Mouse (Mus musculus): ENCODE measurements around the gene Cplx3.
A peak's percentile ranks its signal among the peaks of the same experiment; 100 is the strongest.

The Cplx3 gene

DNA sequence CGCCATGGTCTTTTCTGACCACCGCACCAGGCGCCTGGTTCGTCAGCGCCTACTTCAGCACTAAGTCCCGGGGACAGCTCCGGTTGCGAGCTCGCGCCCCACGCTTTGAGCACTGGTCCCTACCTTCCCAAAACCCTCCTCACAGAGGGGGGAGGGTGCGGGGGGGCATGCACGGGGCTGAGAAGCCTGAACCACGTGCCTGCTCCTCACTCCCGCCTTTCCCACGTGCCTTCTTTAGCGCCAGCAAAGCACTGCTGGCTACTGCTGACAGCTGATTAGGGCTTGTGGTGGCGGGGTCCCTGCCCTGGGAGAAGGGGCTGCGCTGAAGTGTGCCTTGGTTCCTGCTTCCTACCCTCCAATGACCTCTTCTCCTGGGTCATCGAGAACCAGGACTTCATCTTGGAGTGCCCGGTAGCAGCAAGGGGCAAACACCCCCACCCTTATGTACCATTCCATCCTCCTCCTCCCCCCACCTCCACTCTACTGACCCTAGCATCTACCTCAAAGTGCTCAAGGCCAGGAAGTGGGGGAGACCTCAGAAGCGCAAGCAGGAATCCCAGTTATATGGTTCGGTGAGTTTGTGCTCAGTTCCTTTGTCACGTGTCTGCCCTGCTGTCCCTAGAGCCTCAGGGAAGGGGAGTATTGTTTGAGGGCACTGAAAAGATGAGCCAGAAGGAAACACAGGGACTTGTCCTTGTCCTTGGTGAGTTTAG, at the start of gene Cplx3:
TSS of gene Cplx3 (minus strand) at position 143 of the 713 bp plus-strand sequence.
- peak; percentile 71 for DNase-seq (ENCODE audit: low read depth, low spot score)

DNA sequence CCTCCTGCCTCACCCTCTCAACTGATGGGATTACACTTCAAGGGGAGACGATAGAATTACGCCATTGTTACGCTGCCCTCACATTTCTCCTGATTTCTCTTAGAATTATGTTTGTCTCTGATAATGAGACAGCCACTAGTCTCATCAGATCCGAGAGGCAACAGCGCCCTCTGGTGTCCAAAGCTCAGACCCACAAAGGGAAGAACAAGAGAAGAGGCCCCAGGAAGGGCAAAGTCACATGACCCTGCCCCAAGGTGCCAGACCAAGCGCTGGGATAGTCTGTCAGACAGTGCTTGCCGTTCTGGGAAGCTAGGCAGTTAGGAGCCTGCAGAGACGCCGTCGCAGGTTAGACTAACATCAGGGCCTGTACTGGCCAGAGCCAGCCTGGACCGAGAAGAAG, 49.7 kb upstream of the Cplx3 start:
- DNase-seq (ENCODE audit: low read depth, low spot score), result peak; percentile 95

DNA sequence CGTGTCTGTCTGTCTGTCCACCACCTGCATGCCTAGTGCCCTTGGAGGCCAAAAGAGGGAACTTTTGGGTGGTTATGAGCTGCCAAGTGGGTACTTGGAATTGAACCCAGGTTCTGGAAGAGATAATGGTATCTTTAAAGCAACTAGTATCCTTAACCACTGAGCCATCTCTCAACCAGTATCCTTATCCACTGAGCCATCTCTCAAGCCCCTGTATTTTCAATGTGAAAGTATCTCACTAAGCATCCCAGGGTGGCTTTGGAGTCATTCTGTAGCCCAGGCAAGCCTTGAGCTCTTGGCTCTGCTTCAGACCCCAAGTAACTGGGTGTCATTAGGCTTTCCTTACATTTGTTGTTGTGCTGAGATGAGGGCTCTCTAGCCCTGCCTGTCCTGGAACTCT, 48.9 kb upstream of the Cplx3 start:
- no peak for DNase-seq (ENCODE audit: low read depth, low spot score)

DNA sequence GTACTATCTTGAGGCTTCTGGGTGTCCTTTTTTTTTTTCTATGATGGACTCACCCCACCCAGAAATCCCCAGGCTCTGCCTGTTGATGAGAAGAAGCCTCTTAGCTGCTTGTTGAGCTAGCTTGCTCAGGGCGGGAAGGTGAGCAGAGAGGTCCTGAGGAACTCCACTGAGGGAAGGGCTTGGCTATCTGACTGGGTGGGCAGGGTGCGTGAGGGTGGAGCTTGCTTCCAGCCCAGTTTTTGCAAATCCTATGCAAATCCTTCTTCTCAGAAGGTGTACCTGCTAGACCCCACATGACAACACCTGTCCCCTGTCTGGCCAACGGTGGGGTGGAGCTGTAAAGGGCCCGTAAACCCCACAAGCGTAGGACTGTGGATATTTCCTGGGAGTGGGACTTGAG, 47.2 kb upstream of the Cplx3 start, which contains the start of gene Csk:
TSS of gene Csk (minus strand) at position 349 of the 400 bp plus-strand sequence.
- DNase-seq (ENCODE audit: low read depth, low spot score), result no peak

DNA sequence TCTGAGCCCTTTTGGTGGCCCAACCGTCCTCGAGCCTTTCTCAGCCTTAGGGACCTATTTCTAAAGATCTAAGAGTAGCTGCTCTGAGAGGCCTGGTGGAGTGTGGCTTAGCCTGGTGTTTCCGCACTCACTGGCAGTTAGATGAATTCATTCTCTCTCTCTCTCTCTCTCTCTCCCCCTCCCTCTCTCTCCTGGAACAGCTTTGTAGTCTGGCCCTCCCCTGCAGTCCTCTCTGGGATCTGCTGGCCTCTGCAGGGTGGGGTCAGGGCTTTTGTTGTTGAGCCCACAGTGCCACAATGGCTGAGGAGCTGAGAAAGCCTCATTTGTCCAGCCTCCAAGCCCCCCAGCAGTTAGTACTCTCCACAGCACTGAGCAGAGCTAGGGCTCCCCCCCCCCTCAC, 46.8 kb upstream of the Cplx3 start:
- DNase-seq (ENCODE audit: low read depth, low spot score), result no peak

DNA sequence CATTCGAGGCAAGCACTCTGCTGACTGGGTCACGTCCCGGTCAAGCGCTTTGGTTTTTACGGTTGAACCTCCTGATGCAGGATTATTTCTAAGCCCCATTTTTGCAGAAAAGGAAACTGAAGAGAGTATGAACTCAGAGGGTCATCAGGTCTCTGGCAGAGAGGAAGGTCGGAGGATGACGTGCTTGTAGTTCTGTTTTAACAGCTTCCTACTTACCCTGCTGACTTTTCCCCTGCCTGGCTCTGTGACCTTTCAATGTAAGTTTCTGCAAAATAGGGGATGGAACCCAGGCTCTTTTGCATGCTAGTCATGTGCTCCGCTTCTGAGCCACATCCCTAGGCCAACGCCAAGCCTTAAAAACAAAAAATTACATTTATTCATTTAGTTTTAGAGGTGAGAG, 46.3 kb upstream of the Cplx3 start:
- DNase-seq (ENCODE audit: low read depth, low spot score), result no peak

DNA sequence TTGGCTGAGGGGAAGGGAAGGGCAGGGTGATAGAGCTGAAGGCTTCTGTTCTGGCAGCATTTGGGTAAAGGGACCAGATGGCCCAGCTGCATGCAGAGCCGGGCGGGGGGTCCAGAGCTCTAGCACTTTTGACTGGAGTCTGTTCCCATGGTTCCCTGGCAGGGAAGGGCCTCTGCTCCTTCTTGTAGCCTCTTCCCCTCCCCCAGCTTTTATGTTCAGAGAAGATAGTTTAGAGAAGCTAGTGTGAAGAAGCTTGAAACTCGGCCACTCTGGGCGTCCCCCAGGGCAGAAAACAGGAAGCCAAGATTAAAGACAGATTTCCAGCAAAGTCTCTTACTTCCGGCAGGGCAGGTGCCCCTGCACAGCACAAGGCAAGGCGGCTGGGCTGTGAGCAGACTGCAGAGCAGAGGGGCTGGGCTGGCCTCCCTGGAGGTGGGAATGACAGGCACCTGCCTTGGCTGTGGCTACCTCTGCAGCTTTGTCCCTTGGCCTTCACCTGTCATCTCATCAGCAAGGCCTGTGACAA, 44.8 kb upstream of the Cplx3 start:
- DNase-seq (ENCODE audit: low read depth, low spot score), result peak; percentile 57

DNA sequence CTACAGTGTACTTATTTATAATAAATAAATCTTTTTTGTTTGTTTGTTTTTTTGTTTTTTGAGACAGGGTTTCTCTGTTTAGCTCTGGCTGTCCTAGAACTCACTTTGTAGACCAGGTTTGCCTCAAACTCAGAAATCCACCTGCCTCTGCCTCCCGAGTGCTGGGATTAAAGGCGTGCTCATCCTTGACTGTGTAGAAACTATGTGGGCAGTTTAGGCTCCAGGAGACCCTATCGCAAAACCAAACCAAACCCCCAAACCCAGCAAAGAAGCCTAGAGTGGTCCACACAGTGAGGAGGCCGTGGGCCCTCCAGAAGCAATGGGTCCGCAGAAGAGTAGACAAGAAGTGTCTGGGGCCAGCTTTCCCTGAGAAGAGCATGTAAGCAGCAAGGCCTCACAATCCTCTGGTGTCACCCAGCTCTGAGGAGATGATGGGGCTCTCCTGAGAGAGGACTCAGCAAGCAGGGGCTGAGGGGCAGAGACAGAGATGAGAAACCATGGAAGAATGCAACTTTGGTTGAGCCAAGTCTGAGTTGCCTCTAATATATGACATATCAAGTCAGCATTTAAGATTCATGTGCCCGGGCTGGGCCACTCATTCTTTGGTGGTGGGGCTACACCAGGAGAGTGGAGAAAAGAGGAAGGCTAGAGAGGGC, 44.2 kb upstream of the Cplx3 start:
- no peak for DNase-seq (ENCODE audit: low read depth, low spot score)

DNA sequence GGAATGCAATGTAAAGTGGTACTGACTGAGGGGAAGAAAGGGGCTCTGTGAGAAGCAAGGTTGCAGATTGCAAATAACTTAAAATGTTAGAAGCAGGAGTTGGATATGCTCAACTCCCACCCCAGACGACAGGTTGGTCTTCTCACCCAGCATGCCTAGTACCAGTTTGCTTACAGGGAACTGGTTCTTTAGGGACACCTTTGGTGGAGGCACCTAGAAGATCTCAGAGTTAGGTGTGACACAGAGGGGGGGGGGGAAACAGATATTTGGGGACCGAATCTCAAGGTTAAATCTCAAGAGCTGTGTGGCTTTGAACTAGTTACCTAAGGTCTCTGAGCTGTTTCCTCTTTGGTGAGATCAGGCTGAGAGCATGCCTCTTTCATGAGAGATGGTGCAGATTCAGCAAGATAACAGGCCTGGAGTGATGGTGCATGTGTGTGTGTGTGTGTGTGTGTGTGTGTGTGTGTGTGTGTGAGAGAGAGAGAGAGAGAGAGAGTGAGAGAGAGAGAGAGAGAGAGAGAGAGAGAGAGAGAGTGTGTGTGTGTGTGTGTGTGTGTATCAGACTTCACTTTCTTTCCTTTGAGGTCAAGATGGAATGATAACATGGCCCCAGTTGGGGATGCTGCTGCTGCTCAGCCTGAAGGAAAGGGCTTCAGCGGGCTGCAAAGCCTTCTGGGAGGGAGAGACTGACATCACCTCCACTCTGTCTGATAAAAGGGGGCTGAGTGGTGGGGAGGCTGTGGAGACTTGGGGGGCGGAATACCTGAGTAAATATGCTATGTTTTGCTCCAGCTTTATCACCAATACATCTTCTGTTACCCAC, 41.4 kb upstream of the Cplx3 start:
- no peak for DNase-seq (ENCODE audit: low read depth, low spot score)

DNA sequence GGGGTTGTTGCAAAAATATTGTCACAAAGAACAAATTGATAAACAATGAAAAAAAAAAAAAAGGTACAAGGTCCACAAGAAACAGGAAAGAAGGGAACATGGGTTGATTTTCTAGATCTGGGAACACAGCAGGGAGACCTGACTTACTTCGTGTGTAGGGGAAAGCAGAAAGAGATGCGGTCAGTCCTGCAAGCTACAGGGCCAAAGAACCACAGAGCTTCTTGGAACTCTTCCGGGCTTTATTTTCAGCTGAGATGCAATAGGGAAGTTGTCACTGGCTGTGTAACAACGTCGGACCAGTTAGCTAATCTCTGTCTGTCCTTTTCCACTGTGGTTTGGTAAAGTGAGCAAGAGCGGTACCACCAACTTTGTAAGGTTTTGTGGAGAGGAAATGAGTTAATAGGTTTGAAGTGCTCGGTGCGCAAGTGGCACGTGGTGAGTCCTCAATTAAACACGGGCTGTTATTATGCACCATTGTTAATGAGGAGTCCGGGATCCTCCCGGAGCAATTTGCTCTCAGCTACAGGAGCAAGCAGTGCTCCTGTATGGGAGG, 40.5 kb upstream of the Cplx3 start:
- no peak for DNase-seq (ENCODE audit: low read depth, low spot score)

DNA sequence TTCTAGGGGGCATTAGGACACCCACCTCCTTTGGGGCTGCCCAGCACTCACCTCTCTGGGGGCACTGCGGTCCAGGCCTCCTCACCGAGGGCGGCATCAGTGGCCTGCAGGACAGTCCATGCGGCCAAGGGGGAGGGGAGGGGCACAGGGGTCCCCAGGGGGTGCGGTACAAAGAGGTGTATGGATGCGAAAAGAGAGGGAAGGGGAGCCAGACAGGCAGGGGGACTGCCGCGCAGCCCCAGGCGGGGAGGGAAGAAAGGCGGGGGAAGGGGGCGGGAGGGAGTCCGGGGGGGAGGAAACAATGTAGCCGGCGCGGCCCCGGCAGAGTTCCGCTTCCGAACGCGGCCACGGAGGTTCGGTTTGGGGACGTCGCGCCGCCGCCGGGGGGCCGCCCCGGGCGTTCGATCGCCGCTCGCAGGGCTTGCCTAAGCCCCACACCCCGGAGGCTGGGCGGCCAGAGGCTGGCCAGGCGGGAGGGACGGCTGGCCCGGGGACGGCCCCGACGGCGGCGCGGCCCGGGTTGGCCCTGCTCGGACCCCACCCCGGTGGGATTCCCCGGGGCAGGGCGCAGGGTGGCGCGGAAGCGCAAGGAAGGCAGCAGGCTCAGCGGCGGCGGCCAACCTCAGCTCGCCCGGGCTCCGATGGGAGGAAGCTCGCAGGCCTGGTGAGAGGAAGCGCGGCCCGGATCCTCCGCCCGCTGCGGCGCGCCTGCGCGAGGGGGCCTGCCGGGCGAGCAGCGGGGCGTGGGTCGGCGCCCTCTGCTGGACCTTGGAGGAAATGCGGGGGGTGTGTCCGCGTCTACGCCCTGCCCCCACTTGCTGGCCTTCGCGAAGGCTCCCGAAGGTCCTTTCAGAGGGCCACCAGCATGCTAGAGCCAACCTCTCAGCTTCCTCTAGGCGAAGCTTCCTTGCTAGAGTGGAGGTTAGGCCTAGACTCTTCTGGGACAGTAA, 39.1 kb upstream of the Cplx3 start:
- DNase-seq (ENCODE audit: low read depth, low spot score), result peak; percentile 83

DNA sequence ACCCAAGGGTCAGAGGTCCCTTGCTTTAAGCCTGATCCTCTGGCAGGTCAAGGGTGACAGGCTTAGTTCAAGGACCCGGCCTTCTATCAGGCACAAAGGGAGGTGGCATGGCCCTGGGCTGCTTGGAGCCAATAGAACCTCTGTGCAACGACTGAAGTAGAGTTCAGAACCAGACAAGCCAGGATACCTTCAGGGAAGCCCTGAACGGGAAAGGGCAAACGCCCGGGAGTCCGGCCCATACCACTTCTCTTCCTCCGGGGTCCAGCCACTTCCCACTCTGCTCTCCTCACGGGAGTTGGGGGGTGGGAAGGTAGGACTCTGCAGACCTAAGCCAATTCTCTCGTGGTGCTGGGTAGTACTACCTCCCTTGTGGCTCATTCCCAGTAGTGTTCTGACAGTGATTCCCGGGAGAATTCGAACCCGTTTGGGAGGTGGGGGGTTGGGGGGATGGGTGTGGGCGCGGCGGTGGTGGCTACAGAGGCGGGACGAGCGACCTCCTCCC, 38.4 kb upstream of the Cplx3 start:
- DNase-seq (ENCODE audit: low read depth, low spot score), result peak; percentile 33

DNA sequence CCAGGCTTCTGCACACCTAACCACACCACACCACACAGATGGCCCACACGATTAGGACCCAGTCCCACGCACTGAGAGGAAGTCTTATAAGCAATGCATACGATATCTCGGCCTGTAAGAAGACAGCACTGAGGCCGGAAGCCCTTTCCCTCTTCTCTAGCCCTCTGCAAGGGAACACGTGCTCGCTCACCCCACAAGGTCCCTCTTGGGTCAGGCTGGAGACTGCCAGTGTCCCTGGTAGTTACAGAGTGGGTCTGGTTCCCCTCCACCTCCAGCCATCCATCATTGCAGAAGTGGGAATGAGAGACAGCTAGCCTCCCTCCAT, 37.7 kb upstream of the Cplx3 start:
- no peak for DNase-seq (ENCODE audit: low read depth, low spot score)

DNA sequence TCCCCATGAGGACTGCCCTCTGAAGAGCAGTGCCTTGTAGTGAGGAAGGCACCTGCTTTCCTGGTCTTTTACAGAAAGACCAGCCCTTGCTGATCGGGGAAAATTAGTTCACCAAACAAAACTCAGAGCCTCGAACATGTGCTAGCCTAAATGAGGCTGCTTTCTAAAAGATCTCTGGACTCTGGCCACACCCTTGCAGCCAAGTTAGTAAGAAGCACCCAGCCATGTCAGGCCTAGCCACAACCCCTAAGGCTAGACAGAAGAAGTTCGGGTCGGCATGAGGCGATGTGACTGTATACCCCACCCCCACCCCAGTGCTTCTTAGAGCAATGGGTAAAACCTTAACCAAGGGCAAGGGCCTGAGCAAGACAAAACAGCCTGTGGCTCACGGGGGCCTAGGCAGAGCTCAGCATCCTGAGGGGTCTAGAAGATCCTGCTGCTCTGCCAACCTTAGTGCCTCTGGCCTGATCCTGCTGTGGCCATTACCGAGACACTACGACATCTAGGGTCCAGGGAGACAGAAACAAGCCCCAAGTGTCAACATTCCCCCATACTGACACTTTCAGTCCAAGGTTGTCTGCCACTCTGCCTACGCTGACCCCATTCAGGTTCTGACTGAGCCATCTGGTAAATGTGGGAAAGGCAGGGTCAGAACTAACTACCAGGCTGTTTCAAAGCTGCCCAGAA, 37.2 kb upstream of the Cplx3 start:
- DNase-seq (ENCODE audit: low read depth, low spot score), result no peak

DNA sequence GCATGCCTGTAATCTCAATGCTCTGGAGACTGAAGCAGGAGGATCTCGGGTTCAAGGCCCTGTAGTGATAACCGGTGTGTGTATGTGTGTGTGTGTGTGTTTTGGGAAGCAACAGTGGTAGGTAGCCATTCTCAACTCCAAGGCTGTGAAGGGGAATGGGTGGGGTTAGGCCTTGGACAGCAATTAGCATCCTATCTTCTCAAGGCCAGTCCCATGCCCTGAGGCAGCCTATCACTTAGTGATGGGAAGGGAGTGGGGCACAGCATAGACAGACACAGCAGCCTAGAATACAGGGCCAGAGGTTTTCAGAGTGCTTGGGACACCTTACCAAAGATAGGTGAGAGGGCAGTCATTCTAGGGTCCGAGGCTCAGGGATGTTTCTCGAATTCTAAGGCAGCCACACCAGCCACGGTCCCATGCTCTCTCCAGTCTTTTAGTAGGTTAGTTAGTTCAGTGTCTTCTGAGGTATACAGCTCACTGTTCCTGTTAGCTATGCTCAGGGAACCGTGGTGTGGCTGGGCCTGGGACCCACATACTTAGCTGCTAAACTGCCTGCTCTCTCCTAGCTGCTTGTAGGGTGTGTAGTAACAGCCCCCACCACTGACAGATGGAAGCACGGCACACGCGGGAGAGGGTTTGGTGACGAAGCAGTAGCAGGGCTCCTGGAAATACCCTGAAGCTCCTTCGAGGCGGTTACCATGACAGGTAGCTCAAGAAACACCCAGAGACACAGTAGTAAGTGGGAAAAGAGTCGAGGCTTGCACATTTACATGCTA, 35.9 kb upstream of the Cplx3 start:
- DNase-seq (ENCODE audit: low read depth, low spot score), result no peak

DNA sequence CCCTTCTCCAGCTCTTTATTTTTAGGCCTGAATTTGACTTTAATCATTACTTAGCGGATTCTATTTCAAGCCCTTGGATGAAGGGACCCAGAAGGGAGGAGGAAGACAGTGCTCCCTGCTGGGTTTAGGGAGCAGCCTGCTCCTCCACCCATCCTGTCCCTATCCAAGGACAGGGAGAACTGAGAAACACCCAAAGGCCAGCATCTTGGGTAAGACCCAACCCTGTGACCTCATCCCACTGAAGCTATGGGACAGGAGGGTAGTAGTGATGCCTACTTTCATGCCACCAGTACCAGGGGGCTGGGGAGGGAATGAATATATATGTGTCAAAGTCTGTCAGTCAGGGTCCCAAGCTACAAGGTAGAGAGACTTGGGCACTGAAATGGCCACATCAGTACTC, 34.9 kb upstream of the Cplx3 start:
- DNase-seq (ENCODE audit: low read depth, low spot score), result no peak

DNA sequence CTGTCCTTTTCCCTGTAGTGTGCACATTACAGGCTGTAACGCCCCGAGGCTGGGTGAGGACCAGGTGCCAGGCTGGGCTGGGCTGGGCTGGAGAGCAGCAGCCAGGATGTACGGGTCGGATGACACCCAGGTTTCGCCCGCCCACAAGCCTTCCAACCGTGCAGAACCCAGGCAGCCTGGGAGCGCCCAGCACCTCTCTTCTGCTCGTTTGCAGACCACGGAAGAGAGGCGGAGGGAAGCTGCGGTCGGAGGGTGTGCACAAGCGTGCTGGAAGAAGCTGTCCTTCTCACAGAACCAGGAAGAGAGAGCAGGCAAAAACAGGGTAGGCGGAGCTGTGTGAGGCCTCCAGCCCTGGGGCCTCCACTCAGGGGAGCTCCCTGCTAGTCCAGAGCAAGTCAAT, 34.3 kb upstream of the Cplx3 start:
- no peak for DNase-seq (ENCODE audit: low read depth, low spot score)

DNA sequence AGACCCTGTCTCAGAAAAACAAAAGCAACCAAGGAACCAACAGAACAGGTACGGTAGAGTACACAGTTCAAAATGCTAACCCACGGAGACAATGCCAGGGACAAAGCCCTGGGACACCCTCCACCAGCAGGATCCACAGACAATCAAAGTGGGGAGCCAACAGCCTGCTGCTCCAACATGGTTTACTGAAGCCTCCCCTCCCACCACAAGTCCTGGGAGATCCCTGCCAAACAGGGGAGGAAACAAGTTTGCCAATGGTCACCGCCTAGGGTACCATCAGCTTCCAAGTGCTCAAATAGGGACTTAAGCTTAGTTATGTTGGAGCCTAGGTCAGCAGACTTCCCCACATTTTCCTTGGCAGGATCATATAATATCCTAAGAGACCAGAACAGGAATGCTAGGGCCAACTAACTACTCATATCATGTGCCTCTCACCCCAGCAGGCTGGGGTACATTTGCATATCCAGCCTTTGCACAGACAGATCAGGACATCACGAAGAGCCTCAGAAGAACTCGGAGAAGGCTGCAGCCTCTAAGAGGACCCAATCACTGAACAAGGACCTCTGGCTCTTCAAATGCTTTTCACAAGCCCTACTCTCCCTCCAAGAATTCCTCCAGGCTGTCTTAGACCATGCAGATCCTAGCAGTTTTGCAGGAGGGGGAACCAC, 33.7 kb upstream of the Cplx3 start:
- no peak for DNase-seq (ENCODE audit: low read depth, low spot score)

Data from R1 (cell line).